Mouse (Mus musculus) heart, adult 2 months (tissue): Measurements from ENCODE around the gene Madd.

Experiments used
- CTCF ChIP-seq: fragments of 200-600 bp; IDR thresholded peaks from 2 replicates; pipeline ENCODE4 v1.8.1; 2022; ENCODE audit warnings: antibody characterized with exemption, mild to moderate bottlenecking, moderate library complexity
- EP300 ChIP-seq: fragments of 200-500 bp; IDR thresholded peaks from 2 replicates; pipeline ENCODE4 v1.6.1; 2011; ENCODE audit warnings: low read depth, low read length, control low read depth; ENCODE audit not compliant: insufficient read depth
- POLR2A ChIP-seq: fragments of 200-500 bp; IDR thresholded peaks from 2 replicates; pipeline ENCODE4 v1.6.1; 2011; ENCODE audit warnings: mild to moderate bottlenecking, low read depth, low read length, control low read depth; ENCODE audit not compliant: insufficient read depth

- TF ChIP-seq CTCF (no peak), POLR2A (no peak), EP300 (no peak)
These were observed 74.4 kb downstream of the Madd start for GRCm38 (mm10) chr2:91109241-91109640.
